Mouse (Mus musculus) right cerebral cortex, postnatal 14 days (tissue): ENCODE data around the gene Mettl1.

Experiments used
- DNase-seq: peaks from one replicate; pipeline ENCODE4 v3.0.0; 2022

Mettl1 gene

DNA sequence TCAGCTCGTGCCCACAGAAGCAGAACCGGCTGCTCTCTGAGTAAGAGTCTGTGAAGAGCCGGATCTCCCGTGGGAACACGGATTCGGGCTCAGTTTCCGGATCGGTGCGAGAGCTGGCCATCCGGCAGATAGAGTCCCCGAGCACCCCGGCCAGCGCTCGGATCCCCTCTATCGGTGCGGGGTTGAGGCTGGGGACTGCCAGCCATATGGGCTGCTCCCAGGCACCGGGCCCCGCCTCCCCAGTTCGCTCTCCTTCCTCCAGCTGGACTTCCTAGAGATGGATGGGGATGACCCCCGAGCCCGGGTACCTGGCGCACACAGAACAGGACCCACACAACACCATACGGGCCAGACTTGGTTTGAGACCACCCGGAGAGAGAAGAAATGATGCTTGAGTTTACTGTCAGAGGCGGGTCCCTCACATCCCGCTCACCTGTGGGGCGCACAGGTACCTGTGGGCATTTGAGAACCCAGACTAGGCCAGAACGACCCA, at the start of gene Mettl1, which contains the start of gene Eef1akmt3:
Gene Mettl1 (plus strand): TSS at position 141 of the 493 bp plus-strand sequence.
Gene Eef1akmt3 (minus strand): TSS at position 240 of the 493 bp plus-strand sequence.
- no peak for DNase-seq

DNA sequence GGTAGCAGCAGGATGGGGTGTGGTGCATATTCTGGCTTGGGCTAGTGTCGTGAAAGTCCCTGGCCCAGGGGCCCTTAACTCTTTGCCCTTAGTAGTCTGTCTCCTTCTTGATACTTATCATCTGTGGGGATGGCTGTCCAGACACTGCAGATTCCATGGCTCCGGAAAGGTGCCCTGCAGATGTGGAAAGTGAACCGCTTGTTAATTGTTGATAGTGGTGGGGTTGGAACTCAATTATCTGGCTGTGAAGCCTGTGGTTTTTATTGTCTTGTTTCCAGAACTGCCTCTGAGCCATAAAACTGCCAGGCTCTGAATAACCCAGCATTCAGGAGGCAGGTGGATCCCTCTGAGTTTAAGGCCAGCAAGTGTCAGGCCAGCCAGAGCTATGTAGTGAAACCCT, 49.5 kb upstream of the Mettl1 start:
- no peak for DNase-seq

DNA sequence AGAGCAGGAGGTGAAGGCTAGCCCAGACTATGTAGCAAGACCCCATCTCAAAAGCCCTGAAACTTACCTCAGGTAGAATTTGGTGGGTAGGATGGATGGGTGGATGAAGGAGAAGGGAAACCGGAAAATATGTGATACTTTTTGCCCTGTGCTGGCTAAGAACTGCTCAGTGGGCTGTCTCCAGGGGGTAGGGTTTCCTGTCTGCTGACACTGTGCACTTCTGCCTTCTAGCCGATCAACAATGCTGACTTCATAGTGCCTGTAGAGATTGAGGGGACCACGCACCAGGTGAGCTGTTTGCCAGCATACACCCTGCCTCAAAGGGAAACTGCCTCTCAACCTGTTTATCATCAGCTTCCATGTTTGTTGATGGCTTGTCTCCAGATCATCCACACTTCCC, 47.6 kb upstream of the Mettl1 start:
- DNase-seq: no peak

DNA sequence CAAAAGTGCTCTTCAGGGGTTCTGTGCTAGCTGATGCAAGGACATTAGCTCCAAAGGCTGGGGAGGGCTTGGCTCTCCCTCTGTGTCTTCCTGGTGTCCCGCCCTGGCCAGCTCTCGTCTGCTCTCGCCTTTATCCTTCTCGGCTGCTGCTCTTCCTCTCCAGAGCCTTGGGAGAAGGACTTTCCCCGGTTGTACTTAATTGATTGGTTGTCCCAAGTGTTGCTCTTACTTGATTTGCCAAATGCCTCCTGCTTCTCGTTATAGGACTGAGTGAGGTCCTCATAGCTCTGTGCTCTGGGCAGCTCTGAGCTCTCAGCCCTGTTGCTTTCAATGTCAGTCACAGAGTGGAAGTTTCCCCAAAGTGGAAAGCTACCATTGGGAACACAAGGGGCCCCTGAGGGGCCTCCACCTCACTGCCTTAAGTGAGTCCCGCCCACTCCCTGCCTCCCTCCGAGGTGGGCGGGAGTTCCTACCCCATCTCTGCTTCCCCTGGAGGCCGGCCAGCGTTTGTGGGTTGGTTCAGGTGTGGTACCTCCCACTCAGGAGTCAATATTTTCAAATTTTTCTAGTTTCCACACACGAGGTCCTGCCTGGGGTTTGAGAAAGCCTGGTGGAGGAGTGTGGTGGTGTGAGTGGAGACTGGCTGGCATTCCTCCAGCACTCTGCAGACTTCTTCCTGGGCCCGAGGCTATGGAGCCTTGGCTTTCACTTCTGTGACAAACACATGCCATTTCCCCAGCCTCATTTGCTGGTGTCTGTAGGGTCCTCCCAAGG, 43.7 kb upstream of the Mettl1 start:
- peak; percentile 32 for DNase-seq

DNA sequence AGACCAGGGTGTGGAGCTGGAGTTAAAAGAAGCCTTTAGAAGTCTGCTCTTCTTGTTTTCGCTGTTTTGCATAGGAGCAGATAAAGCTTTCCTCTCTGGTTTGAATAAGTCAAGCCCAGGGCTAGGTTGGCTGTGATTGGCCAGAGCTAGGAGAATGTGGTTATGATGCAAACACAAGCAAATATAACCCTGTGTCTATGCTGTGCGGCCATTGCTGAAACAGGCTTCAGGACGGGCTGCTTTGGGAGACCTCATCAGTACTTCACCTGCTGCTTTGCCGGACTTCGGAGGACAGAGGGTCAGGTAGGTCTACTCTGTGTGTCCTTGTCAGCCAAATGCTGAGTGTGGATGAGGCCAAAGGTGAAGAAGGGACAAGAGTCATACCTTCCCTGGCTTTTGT, 40.7 kb upstream of the Mettl1 start, which contains the start of gene Avil:
Gene Avil (plus strand): TSS at position 181 of the 400 bp plus-strand sequence.
- no peak for DNase-seq

DNA sequence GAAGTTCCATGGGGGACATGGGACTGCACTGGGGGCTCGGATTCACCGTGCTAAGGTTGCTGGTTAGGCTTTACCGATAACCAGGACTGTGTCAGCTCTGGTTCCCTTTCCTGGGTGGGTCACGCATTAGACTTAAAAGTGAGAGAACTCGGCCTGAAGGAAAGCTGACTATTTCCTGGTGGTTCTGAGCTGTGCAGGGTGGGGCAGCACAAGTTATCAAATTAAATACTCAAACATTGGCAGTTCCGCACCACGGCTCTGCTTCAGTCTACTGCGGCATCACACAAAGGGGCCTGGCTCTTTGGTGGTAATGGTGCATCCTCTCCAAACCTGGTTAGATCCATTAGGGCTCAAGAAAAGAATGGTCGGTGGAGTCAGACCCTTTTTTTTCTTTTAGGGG, 39.9 kb upstream of the Mettl1 start:
- DNase-seq: no peak

DNA sequence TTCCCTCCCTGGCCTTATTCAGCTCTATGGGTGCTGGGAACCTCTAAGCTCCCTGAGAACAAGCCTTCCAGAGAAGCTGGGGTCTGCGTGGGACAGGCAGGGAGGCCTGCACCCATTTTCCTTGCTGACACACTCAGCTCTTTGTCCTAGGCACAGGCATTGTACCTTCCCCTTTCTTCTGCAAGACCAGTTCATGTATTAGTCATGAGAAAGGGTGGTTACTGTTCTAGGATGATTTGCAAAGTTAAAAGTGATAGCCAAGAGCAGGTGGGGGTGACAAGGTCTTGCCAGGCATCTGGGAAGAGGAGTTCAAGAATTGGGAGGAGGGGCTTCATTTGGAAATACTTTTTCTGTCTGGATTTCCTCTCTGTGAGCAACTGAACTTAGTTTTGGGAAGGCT, 39.2 kb upstream of the Mettl1 start:
- no peak for DNase-seq

DNA sequence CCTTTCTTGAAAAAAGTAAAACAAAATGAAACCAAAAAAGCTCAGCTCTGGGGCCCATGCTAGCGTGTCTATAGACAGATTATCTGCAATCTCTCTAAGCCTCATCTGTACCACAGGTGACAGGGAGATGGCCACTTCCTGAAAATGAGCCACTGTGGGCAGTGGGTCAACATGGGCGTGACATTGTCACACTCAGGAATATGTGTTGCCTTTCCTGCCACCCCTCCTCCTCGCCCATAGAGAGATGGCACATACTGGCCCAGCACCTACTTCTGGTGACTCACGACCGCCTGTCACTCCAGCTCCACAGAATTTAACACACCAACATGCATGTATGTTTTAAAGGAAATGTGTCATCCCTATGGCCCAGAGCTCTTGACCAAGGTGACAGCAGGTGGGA, 38.4 kb upstream of the Mettl1 start:
- no peak for DNase-seq

DNA sequence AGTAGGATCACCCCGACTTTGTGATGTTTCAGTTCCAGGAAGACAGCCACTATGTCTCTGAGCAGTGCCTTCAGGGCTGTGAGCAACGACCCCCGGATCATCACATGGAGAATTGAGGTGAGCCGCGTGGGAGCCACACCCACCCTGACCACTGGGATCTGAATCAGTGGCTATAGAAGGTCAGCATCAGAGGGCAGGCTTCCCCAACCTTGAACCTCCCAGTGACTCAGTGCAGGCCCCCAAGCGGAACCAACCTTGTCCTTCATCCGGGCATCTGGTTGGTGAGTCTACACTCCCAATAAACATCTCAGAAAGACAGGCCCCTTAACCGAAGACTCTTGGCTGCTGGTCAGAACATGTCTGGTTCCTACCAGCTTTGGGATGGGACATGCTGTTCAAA, 37.9 kb upstream of the Mettl1 start:
- DNase-seq: no peak

DNA sequence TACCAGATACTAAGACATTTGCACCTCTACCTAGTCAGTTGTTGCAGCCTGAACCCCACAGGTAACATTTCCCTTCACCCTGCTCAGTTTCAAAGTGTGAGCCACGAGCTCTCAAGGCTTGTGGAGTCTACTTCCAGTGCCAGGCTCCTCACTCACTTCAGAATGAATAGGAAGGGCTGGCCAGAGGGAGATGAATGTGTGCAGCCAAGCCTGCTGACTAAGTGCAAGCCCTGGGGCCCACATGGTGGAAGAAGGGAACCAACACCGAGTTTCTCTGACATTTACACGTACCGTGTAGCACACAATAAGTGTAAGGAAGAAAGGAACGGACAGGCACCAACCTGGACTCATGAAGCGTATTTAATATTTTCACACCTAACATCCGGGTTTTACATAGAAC, 37.4 kb upstream of the Mettl1 start:
- DNase-seq: no peak

DNA sequence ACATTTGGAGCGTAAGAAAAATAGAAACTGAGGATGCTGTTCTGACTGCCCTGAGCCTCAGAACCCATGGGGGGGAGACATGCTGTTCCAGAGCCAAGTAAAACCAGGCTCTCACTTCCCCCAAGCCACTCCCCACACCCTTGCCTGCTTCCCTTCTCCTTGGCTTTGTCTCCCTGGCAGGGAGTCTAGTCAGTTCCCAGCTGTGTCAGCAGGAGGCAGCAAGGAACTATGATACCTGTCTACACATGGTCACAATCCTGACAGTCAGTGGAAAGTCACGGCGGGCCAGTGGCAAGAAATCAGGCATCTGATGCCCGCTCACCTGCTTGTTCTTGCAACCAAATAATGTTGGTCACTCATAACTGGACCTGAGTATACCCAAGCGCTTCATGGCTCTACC, 24.7 kb upstream of the Mettl1 start:
- DNase-seq: no peak

DNA sequence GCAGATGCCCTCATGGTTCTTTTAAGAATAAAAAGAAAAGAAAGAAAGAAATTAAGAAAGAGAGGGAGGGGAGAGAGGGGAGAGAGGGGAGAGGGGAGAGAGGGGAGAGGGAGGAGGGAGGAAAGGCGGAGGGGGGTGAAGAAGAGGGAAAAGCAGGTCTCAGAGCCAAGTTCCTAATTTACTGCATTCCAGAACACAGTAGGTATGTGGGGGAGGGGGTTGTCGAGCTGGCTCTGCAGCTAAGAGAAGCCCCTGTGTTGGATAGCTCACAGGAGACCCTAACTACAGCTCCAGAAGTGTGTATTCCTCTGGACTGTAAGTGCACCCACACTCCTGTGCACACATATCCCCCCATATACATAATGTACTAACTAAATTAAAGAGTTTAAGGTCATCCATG, 24.1 kb upstream of the Mettl1 start:
- no peak for DNase-seq

DNA sequence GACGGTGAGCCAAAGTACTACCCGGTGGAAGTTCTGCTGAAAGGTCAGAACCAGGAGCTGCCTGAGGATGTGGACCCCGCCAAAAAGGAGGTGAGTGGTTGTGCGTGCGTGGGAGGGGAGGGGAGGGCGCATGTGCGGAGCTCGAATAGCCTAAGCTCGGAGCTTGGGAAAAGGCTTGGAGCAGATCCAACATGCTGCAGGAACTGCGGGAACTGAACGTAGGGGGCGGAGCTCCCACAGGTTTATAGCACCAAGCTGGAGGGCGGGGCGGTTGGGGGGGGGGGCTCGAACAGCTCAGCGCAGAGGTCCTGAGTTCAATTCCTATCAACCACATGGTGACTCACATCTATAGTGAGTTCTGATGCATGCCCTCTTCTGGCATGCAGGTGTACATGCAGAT, 22.8 kb upstream of the Mettl1 start:
- no peak for DNase-seq

DNA sequence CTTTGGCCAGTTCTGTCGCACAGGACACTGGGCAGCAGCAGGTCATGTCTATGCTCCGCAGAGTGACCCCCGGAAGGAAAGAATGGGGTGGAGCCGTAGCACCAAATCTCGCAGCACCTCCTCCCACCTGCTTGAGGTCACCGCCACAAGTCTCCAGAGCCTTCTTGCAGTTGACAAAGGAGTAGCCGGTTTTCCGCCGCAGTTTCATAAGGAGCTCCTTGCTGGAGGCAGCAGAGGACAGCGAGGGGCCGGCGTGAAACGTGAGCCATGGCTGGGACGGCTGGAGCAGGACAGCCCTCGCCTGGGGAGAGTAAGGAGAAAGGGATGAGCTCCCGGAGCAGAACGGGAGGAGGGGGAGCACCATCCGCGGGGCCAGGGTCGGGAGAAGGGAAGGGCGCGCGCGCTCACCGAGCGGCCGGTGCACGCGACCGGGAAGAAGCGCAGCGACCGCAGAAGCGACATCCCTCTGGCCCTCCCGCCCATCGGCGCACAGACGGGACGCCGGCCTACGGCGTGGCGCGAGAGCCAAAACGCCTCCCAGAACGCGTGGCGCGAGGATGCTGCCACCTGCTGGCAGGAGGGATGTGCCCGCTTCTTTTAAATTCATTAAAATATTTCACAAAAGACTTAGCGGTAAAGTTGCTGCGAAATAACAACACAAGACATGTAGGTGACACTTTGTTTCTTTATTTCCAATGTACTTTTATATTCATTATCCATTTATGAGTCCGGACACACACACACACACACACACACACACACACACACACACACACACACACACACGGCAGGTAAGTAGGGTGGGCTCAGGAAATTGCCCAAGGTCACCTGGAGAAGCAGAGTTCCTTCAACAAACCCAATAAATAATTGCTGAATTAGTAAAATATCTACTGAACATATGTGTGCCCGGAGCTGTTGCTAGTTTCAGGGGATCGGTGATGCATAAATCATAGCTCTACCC, 10.6 kb upstream of the Mettl1 start, which contains the start of gene Tsfm:
Gene Tsfm (minus strand): TSS at position 505 of the 961 bp plus-strand sequence.
- peak; percentile 97 for DNase-seq

DNA sequence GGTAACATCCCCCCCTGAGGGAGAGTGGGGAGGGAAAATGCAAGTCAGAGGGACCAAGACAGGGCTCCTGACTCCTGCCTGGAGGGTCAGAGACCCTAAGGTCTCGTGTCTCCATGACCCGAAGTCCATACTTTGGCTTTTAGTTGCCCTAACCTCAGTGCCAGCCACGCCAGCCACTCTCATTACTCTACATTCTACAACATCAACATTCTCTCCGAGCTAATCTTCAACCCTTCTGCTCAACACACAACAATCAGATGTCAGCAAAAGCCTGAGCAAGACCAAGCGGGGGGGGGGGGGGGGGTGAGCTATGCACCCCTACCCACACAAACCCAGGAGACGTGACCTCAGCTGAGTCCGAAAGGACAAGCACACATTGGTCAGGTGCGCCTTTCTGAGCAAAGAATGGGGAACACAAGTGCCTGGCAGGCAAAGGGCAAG, 7.9 kb upstream of the Mettl1 start:
- DNase-seq: no peak

DNA sequence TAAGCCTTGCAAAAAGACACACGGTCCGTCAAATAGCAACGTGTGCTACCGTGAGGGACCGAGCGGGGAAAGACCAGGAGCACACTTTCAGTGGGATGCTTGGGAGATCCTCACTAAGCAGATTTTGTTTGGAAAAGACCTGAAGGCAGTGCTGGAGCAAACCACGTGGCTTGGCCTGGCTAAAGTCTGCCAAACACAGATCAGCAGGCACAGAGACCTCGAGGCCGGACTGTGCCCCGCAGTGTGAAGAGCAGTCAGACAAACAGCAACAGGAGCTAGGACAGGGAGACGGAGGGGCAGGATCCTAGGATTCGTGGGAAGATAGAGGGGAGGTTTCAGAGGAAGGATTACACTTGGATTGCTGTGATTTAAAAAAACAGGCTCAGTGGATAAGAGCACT, 4.9 kb upstream of the Mettl1 start:
- no peak for DNase-seq

DNA sequence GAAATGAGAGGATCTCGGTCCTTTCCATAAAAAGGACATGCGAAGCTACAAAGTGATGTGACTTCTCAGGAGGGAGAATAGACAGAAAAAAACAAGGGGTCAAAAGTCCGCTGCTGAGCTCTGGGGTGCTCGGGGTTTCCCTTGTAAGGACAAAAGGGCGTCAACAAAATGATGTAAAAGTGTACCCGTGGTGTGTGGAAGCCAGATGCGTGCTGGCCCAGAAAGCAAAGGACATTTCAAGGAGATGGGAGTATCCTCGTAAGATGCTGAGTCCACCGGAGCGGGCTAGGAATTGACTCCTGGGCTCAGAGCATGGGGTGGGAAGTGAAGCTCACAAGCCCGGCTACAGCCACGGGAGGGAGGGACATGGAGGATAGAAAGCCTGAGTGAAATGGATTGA, 3.6 kb upstream of the Mettl1 start:
- no peak for DNase-seq

DNA sequence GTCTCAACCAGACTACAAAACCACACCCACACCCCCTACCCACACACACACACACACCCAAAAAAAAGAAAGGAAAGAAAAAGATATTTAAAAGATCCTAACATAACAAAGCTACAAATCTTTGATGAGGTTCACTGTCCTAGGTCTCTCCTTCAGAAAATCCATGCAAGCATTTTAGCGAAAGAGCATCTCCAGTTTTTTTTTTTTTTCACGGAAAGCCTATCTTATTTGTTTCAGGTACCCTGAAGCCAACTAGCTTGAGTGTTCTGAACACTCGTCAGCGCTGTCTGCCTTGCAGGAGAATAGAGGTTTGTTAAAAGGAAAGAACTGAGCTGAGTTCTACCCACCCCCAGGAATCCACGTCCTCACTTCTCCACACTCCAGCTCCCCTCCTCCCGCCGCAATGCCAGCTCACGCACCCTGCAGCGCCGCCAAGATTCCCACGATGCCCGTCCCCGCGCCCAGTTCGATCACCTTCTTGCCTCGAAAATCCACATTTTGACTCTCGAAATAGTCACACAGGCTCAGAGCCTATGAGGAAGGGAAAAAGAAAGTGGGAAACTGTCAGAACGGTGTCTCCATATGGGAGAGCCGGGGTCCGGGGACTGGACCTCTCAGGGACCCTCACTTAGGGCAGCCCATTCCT, 522 bp upstream of the Mettl1 start:
- DNase-seq: peak; percentile 50

DNA sequence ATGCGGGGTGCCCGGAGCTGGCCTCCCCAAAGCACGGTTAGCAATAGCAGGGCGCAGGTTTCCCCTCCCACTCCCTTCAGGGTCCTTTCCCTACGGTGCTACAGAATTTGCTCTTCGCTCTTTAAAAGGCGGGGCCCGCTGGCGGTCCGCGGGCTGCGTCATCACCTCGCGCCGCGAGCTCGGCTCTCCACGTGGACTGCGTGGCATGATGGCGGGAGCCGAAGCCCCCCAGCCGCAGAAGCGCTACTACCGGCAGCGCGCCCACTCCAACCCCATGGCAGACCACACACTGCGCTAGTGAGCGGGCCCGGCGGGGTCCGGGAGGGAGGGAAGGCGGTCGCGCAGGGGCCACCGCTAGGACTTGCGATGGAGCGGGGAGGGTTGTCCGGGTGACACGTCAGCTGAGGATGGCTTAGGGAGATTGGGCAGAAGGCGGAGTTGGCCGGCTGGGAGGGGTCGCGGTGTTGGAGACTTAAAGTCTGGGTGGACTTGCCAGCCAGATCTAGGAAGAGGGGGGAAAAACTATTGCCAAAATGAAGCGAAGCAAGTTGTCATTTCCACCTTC, 642 bp downstream of the Mettl1 start:
- peak; percentile 93 for DNase-seq

DNA sequence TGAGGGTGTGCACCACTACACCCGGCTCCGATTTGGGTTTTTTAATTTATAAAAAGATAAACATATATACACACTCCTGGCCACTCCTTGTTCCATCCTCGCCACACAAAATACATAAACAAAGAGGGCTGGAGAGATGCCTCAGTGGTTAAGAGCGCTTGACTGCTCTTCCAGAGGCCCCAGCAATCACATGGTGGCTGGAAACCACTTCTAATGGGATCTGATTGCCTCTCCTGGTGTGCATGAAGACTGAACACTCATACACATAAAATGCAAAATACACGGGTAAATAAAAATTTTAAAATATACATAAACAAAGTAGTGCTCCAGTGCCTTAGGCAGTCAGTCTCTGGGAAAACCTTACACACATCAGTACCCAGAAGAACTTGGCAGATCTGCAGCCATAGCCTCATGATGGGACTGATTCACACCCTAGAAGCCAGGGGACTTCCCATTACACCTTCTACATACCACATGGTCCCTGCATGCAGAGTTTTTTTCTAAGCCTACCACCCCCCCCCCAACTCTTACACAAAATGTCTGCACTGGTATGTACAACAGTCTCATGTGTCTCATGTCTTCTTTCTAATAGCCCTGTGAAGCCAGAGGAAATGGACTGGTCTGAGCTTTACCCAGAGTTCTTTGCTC, 1.4 kb downstream of the Mettl1 start:
- no peak for DNase-seq

DNA sequence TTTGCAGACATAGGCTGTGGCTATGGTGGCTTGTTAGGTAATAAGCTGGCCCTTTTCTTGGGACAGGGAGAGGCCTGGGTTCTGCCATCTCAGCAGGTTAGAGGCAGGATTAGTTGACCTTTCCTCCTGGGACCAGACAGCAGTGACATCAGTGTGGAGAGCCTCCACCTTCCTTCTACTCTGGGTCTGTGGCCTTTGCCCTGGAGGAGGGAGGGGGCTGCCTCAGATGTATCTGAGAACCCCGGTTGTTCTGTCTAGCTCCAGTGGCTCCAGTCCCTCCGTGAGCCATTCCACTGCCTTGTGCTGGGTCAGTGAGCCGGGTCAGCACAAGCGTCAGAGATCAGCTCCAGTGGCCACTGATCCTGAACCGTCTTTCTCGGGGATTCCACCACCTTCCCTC, 2.0 kb downstream of the Mettl1 start:
- no peak for DNase-seq

DNA sequence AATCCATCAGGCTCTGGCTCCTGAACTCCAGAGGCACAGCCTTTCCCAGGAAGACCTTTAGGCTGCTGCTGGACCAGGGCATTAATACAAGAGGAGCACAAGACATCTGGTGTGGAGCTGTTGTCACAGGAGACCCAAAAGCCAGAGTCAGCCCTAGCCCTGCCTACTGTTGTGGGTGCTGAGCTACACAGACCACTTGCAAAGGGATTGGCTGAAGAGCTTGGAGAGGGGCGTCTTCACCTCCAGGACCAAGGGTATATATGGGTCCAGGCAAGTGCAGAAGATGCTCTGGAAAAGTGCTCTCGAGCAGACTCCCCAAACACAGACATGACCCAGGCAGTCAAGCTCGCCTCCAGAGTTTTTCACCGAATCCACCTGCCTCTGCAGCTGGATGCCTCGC, 6.7 kb downstream of the Mettl1 start, which contains the start of gene Cyp27b1:
Gene Cyp27b1 (plus strand): TSS at position 297 of the 400 bp plus-strand sequence.
- DNase-seq: no peak
